Mouse (Mus musculus): ENCODE measurements around the gene Noc4l. TPM values are rescaled to one million over a fixed set of nuclear protein-coding genes. Genes with fewer than 3 reads are reported as not detected.

Noc4l gene
- polyA plus RNA-seq (2014; fragmentation: Illumina TruSeq; extraction: RNeasy Lipid Tissue Mini Kit (QIAGEN cat#74804); ENCODE audit: low read depth, low replicate concordance) = 5.3 TPM

GRCm38 (mm10) chr5:110652719-110653648 lies at the start of gene Noc4l, which contains the start of gene Ddx51:
Gene Noc4l, minus strand, starts transcription at chr5:110653417.
Gene Ddx51, plus strand, starts transcription at chr5:110653451.

Other genes starting within 250 kb of the Noc4l start
- gene Fbrsl1, start 204.9 kb downstream of the Noc4l start, polyA plus RNA-seq (2014; fragmentation: Illumina TruSeq; extraction: RNeasy Lipid Tissue Mini Kit (QIAGEN cat#74804); ENCODE audit: low read depth, low replicate concordance) = 3.4 TPM
- gene Galnt9, start 109.1 kb downstream of the Noc4l start, polyA plus RNA-seq (2014; fragmentation: Illumina TruSeq; extraction: RNeasy Lipid Tissue Mini Kit (QIAGEN cat#74804); ENCODE audit: low read depth, low replicate concordance) = not detected
- gene Ddx51, start within 50 bp of the Noc4l start, polyA plus RNA-seq (2014; fragmentation: Illumina TruSeq; extraction: RNeasy Lipid Tissue Mini Kit (QIAGEN cat#74804); ENCODE audit: low read depth, low replicate concordance) = 4.6 TPM
- gene Ep400, start 117.3 kb upstream of the Noc4l start, polyA plus RNA-seq (2014; fragmentation: Illumina TruSeq; extraction: RNeasy Lipid Tissue Mini Kit (QIAGEN cat#74804); ENCODE audit: low read depth, low replicate concordance) = 63.1 TPM
- gene Pus1, start 127.2 kb upstream of the Noc4l start, polyA plus RNA-seq (2014; fragmentation: Illumina TruSeq; extraction: RNeasy Lipid Tissue Mini Kit (QIAGEN cat#74804); ENCODE audit: low read depth, low replicate concordance) = not detected
- gene Ulk1, start 156.7 kb upstream of the Noc4l start, polyA plus RNA-seq (2014; fragmentation: Illumina TruSeq; extraction: RNeasy Lipid Tissue Mini Kit (QIAGEN cat#74804); ENCODE audit: low read depth, low replicate concordance) = 3.1 TPM
- 30.7 TPM for gene Hscb, start 186.4 kb upstream of the Noc4l start, polyA plus RNA-seq (2014; fragmentation: Illumina TruSeq; extraction: RNeasy Lipid Tissue Mini Kit (QIAGEN cat#74804); ENCODE audit: low read depth, low replicate concordance)
- gene Chek2, start 186.6 kb upstream of the Noc4l start, polyA plus RNA-seq (2014; fragmentation: Illumina TruSeq; extraction: RNeasy Lipid Tissue Mini Kit (QIAGEN cat#74804); ENCODE audit: low read depth, low replicate concordance) = 3.4 TPM
- 2.5 TPM for gene Ttc28, start 226.4 kb upstream of the Noc4l start, polyA plus RNA-seq (2014; fragmentation: Illumina TruSeq; extraction: RNeasy Lipid Tissue Mini Kit (QIAGEN cat#74804); ENCODE audit: low read depth, low replicate concordance)